Mouse (Mus musculus) stomach, postnatal 0 days (tissue): ENCODE measurements around the gene Olfr700. TPM values are rescaled to one million over a fixed set of nuclear protein-coding genes. Genes with fewer than 3 reads are reported as not detected.
"Not testable (repeated sequence)": the region's sequence is repeated elsewhere in the genome, so short reads cannot be mapped to it uniquely, and the experiment has no call there.

Experiments used
- ATAC-seq: fragments of 200-750 bp; cut with Nextera tagmentation; 2 replicates; pipeline ENCODE4 v1.8.0; 2017; ENCODE audit not compliant: low FRiP score, low TSS enrichment
- DNase-seq: peaks from one replicate; pipeline ENCODE4 v3.0.0-alpha.2; 2016; ENCODE audit warnings: low spot score
- H3K27ac ChIP-seq: fragments of 300-500 bp; sonication (generic); replicated peaks from 2 replicates; pipeline ENCODE4 v1.5.1; 2014; ENCODE audit warnings: mild to moderate bottlenecking, control low read depth
- H3K27me3 ChIP-seq: fragments of 300-500 bp; sonication (generic); 2 replicates; pipeline ENCODE4 v1.6.1; 2014; ENCODE audit warnings: low read length; ENCODE audit not compliant: control insufficient read depth, insufficient read depth
- H3K36me3 ChIP-seq: fragments of 300-500 bp; sonication (generic); 2 replicates; pipeline ENCODE4 v1.6.1; 2014; ENCODE audit warnings: low read length, mixed read lengths; ENCODE audit not compliant: control insufficient read depth, insufficient read depth
- H3K4me1 ChIP-seq: fragments of 300-500 bp; sonication (generic); replicated peaks from 2 replicates; pipeline ENCODE4 v1.6.1; 2014; ENCODE audit warnings: antibody characterized with exemption; ENCODE audit not compliant: control insufficient read depth, insufficient read depth
- H3K4me2 ChIP-seq: fragments of 300-500 bp; sonication (generic); replicated peaks from 2 replicates; pipeline ENCODE4 v1.6.1; 2014; ENCODE audit warnings: low read depth, mild to moderate bottlenecking, control low read depth, moderate library complexity
- H3K4me3 ChIP-seq: fragments of 300-500 bp; sonication (generic); 2 replicates; pipeline ENCODE4 v1.5.1; 2014; ENCODE audit warnings: low read depth, low read length, control low read depth
- H3K9ac ChIP-seq: fragments of 300-500 bp; sonication (generic); 2 replicates; pipeline ENCODE4 v1.6.1; 2014; ENCODE audit warnings: mild to moderate bottlenecking, low read length, control low read depth, mixed read lengths
- H3K9me3 ChIP-seq: fragments of 300-500 bp; sonication (generic); 2 replicates; pipeline ENCODE4 v1.6.1; 2016; ENCODE audit warnings: low read length; ENCODE audit not compliant: control insufficient read depth
- CTCF ChIP-seq: IDR thresholded peaks from 2 replicates; pipeline ENCODE4 v1.5.1; 2016; ENCODE audit warnings: antibody characterized with exemption, low read depth, mild to moderate bottlenecking, moderate library complexity
- EP300 ChIP-seq: optimal IDR thresholded peaks from 2 replicates; pipeline ENCODE3; 2016; ENCODE audit warnings: antibody characterized with exemption
- WGBS: fragments of 180-500 bp; shearing (Covaris S2); extraction: QIAGEN DNeasy Blood & Tissue Kit; methylation state at CpG from one replicate; pipeline ENCODE4 v1.1.7; 2014; 5-methylcytosine and 5-hydroxymethylcytosine counted together
- polyA plus RNA-seq: library from polyadenylated mRNA; unstranded; fragments of >200 nt; fragmentation: Nextera tagmentation; extraction: Ambion mirVana; gene quantifications from 2 replicates; pipeline ENCODE4 v1.2.1, GENCODE M21; 2015

Olfr700 gene
- polyA plus RNA-seq, 1 experiment from 2014 or later = not detected

DNA sequence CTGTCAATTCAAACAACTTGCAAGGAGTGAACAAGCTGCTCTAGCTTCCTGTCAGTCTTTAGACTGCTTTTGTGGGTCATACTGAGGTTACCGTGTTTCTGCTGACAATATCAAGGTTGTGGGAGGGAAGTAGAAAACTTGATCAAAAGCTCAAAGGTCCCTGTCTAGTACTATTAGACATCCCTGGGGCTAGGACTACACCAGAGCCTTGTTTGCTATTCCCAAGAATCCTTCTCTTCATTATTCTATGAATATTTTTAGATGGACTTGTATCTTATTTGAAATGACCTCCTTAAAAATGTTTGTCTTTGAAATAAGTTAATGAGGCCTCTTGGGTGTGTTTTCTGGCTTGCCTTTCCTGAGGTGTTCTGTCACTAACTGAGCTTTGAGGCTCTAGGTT, 15.5 kb downstream of the Olfr700 start, which contains the start of gene Olfr699:
Olfr699 (minus strand) TSS at position 101 of the 400 bp plus-strand sequence.
- no peaks in the 10 kb centered on the region for H3K4me1 ChIP-seq
- DNase-seq (no peak), ATAC-seq (no peak)
- 78% methylated on average over 1 of the region's 1 CpGs for WGBS
- H3K36me3 ChIP-seq = no peaks in the 10 kb centered on the region
- no peaks in the 10 kb centered on the region for H3K27me3 ChIP-seq
- TF ChIP-seq EP300 = no peak
- no peak for TF ChIP-seq CTCF
- no peak within 1 kb of the TSS for H3K9ac ChIP-seq
- no peak within 1 kb of the TSS for H3K4me2 ChIP-seq
- no peak within 1 kb of the TSS for H3K4me3 ChIP-seq
- no peaks in the 10 kb centered on the region for H3K9me3 ChIP-seq
- no peak within 1 kb of the TSS for H3K27ac ChIP-seq

DNA sequence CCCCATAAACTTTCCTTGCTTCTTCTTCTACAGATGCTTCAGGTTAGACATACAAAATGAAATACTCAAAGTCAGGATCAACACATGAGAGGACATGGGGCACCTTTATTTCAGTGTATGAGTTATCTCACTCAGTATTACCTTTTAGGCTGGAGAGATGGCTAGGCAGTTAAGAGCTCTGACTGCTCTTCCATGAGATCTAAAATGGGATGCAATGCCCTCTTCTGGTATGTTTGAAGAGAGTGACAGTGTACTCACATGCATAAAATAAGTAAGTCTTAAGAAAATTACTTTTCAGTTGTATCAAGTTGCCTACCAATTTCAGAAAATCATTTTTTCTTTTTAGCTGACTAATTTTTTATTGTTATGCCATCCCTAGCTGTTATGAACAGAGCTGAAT, 20.3 kb downstream of the Olfr700 start:
- Histone ChIP-seq H3K27me3 (no peaks in the 10 kb centered on the region), H3K9ac (no peak overlapping the region), H3K36me3 (no peaks in the 10 kb centered on the region), H3K9me3 (no peaks in the 10 kb centered on the region), H3K27ac (no peak overlapping the region), H3K4me2 (no peak overlapping the region), H3K4me1 (no peaks in the 10 kb centered on the region), H3K4me3 (no peak overlapping the region)
- no peak for DNase-seq
- ATAC-seq = no peak
- TF ChIP-seq EP300 = no peak
- TF ChIP-seq CTCF = 0 out of 2 replicates have a peak, but pooled peaks have one; percentile 7

- not testable (repeated sequence) for H3K27me3 ChIP-seq, H3K36me3 ChIP-seq, H3K4me2 ChIP-seq, ATAC-seq, DNase-seq, H3K4me3 ChIP-seq, H3K9ac ChIP-seq, H3K9me3 ChIP-seq, H3K4me1 ChIP-seq, H3K27ac ChIP-seq
- WGBS = 80% methylated on average over 2 of the region's 2 CpGs
Measured at GRCm38 (mm10) chr7:106761008-106761407, 47.6 kb downstream of the Olfr700 start.

DNA sequence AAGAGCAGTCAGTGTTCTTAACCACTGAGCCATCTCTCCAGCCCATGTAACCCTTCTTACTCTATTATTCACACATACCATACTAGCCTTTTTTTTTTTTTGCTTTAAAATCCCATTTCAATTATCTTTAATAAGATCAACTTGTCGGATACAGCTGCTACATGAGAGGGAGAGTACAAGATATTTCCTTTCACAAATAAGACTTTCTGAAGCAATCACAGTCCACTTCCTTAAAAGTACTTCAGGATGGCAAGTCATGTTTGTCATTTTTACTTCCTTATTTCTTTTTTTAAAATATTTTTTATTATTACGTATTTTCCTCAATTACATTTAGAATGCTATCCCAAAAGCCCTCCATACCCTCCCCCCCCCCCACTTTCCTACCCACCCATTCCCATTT, 49.8 kb downstream of the Olfr700 start:
- Histone ChIP-seq H3K9ac (no peak overlapping the region), H3K36me3 (no peaks in the 10 kb centered on the region), H3K4me2 (no peak overlapping the region), H3K4me1 (no peaks in the 10 kb centered on the region), H3K27me3 (no peaks in the 10 kb centered on the region), H3K4me3 (no peak overlapping the region), H3K27ac (no peak overlapping the region), H3K9me3 (no peaks in the 10 kb centered on the region)
- DNase-seq (no peak), ATAC-seq (no peak)
- WGBS = 90% methylated on average over 2 of the region's 2 CpGs
- TF ChIP-seq CTCF (no peak), EP300 (no peak)

Other genes starting within 250 kb of the Olfr700 start
- not detected in 2 replicates for gene Olfr693, start 128.2 kb downstream of the Olfr700 start, polyA plus RNA-seq
- gene Olfr694, start 117.0 kb downstream of the Olfr700 start, polyA plus RNA-seq = not detected in 2 replicates
- not detected in 2 replicates for gene Olfr695, start 92.4 kb downstream of the Olfr700 start, polyA plus RNA-seq
- not detected in 2 replicates for gene Olfr697, start 66.4 kb downstream of the Olfr700 start, polyA plus RNA-seq
- gene Olfr698, start 53.4 kb downstream of the Olfr700 start, polyA plus RNA-seq = not detected in 2 replicates
- not detected in 2 replicates for gene Olfr699, start 15.6 kb downstream of the Olfr700 start, polyA plus RNA-seq
- gene Olfr701, start 5.3 kb upstream of the Olfr700 start, polyA plus RNA-seq = not detected in 2 replicates
- gene Olfr702, start 25.1 kb upstream of the Olfr700 start, polyA plus RNA-seq = not detected in 2 replicates
- not detected in 2 replicates for gene Olfr703, start 34.5 kb upstream of the Olfr700 start, polyA plus RNA-seq
- gene Olfr704, start 54.4 kb upstream of the Olfr700 start, polyA plus RNA-seq = not detected in 2 replicates
- gene Olfr705, start 68.1 kb upstream of the Olfr700 start, polyA plus RNA-seq = not detected in 2 replicates
- not detected in 2 replicates for gene Olfr706, start 79.3 kb upstream of the Olfr700 start, polyA plus RNA-seq
- not detected in 2 replicates for gene Olfr707, start 92.4 kb upstream of the Olfr700 start, polyA plus RNA-seq
- not detected in 2 replicates for gene Olfr1532-ps1, start 99.2 kb upstream of the Olfr700 start, polyA plus RNA-seq
- not detected in 2 replicates for gene Olfr709-ps1, start 123.4 kb upstream of the Olfr700 start, polyA plus RNA-seq
- gene Olfr710, start 139.5 kb upstream of the Olfr700 start, polyA plus RNA-seq = 0.07 TPM in 1 of 2 replicates, not detected in the other
- gene Olfr6, start 155.1 kb upstream of the Olfr700 start, polyA plus RNA-seq = not detected in 2 replicates
- not detected in 2 replicates for gene Olfr711, start 166.6 kb upstream of the Olfr700 start, polyA plus RNA-seq
- not detected in 2 replicates for gene Olfr2, start 197.2 kb upstream of the Olfr700 start, polyA plus RNA-seq
- not detected in 2 replicates for gene Olfr713, start 222.3 kb upstream of the Olfr700 start, polyA plus RNA-seq